Mouse (Mus musculus): Measurements from ENCODE around the gene Hoxd9.

- TF ChIP-seq CTCF (IDR thresholded peaks at IDR 0.05; ENCODE audit: control insufficient read depth, insufficient read depth, insufficient read length), result no peak
- no peak for TF ChIP-seq MYOG (IDR thresholded peaks at IDR 0.05; ENCODE audit: control insufficient read depth, extremely low read depth, insufficient read length)
Measured at GRCm38 (mm10) chr2:74699664-74700545, 2.4 kb downstream of the Hoxd9 start.

All from C2C12 (cell line).